Mouse (Mus musculus) forebrain, postnatal 0 days (tissue): Measurements from ENCODE around the gene Tnfsf13. TPM values are rescaled to one million over a fixed set of nuclear protein-coding genes. Genes with fewer than 3 reads are reported as not detected.
"Not testable (repeated sequence)": the region's sequence is repeated elsewhere in the genome, so short reads cannot be mapped to it uniquely, and the experiment has no call there.

ENCODE experiments used
- ATAC-seq: fragments of 200-750 bp; cut with Nextera tagmentation; 2 replicates; pipeline ENCODE4 v1.8.0; 2017; ENCODE audit warnings: mild to moderate bottlenecking, moderate library complexity
- DNase-seq: peaks from one replicate; pipeline ENCODE4 v3.0.0-alpha.2; 2015
- H3K27ac ChIP-seq: fragments of 300-500 bp; sonication (generic); 2 replicates; pipeline ENCODE4 v1.5.1; 2014; ENCODE audit warnings: low read depth, mild to moderate bottlenecking, antibody characterized with exemption, low read length, moderate library complexity, mixed read lengths
- H3K27me3 ChIP-seq: fragments of 300-500 bp; sonication (generic); 2 replicates; pipeline ENCODE4 v1.6.1; 2014; ENCODE audit warnings: mild to moderate bottlenecking, low read length, mixed read lengths; ENCODE audit not compliant: insufficient read depth
- H3K36me3 ChIP-seq: fragments of 300-500 bp; sonication (generic); 2 replicates; pipeline ENCODE4 v1.6.1; 2014; ENCODE audit warnings: mild to moderate bottlenecking, moderate library complexity; ENCODE audit not compliant: insufficient read depth
- H3K4me1 ChIP-seq: fragments of 300-500 bp; sonication (generic); 2 replicates; pipeline ENCODE4 v1.6.1; 2014; ENCODE audit warnings: antibody characterized with exemption; ENCODE audit not compliant: insufficient read depth
- H3K4me2 ChIP-seq: fragments of 300-500 bp; sonication (generic); 2 replicates; pipeline ENCODE4 v1.6.1; 2014; ENCODE audit warnings: low read depth, mild to moderate bottlenecking, moderate library complexity
- H3K4me3 ChIP-seq: fragments of 300-500 bp; sonication (generic); 2 replicates; pipeline ENCODE4 v1.5.1; 2014; ENCODE audit warnings: low read depth, low read length, mixed read lengths
- H3K9ac ChIP-seq: fragments of 300-500 bp; sonication (generic); 2 replicates; pipeline ENCODE4 v1.6.1; 2014; ENCODE audit warnings: mild to moderate bottlenecking
- H3K9me3 ChIP-seq: fragments of 300-500 bp; sonication (generic); 2 replicates; pipeline ENCODE4 v1.6.1; 2016; ENCODE audit warnings: low read length
- CTCF ChIP-seq: sonication (generic); IDR thresholded peaks from 2 replicates; pipeline ENCODE4 v1.5.1; 2016; ENCODE audit warnings: antibody characterized with exemption, control low read depth, low read depth
- whole genome bisulfite sequencing: fragments of 180-500 bp; shearing (Covaris S2); extraction: QIAGEN DNeasy Blood & Tissue Kit; methylation state at CpG from one replicate; pipeline ENCODE4 v1.1.7; 2014; 5-methylcytosine and 5-hydroxymethylcytosine counted together
- polyA plus RNA-seq: library from polyadenylated mRNA; unstranded; fragments of >200 nt; fragmentation: Nextera tagmentation; extraction: Ambion mirVana; gene quantifications from 2 replicates; pipeline ENCODE4 v1.2.1, GENCODE M21; 2015
- total RNA-seq: library from RNA; depleted of rRNA; stranded (reverse); fragments of >200 nt; gene quantifications from 2 replicates; pipeline ENCODE4 v1.2.3, GENCODE M21; 2014; rRNA removed

Gene Tnfsf13
- total RNA-seq (1.3 TPM in 1 of 2 replicates, not detected in the other), polyA plus RNA-seq (0.48 and 0.61 TPM in 2 replicates)

- H3K9ac ChIP-seq, result no peak within 1 kb of the TSS
- 36% methylated on average over 10 of the region's 10 CpGs for WGBS
These were observed at the start of gene Tnfsf13 for GRCm38 (mm10) chr11:69685526-69686148. TSS of gene Tnfsf13 (minus strand) at chr11:69685784.

GRCm38 (mm10) chr11:69731408-69731807 is 45.8 kb upstream of the Tnfsf13 start:
- not testable (repeated sequence) for H3K4me3 ChIP-seq, H3K4me1 ChIP-seq, H3K4me2 ChIP-seq, ATAC-seq, H3K27ac ChIP-seq, DNase-seq, H3K27me3 ChIP-seq, H3K9ac ChIP-seq, H3K9me3 ChIP-seq
- H3K36me3 ChIP-seq, result peaks cover 29% of the 10 kb centered on the region
- TF ChIP-seq CTCF, result peak; percentile 24
- 72% methylated on average over 2 of the region's 3 CpGs for WGBS

More at GRCm38 (mm10) chr11:69685526-69686148, at the start of gene Tnfsf13:
- no peak for TF ChIP-seq CTCF
- Histone ChIP-seq H3K36me3 (no peaks in the 10 kb centered on the region), H3K4me2 (no peak within 1 kb of the TSS), H3K4me1 (peaks cover 12% of the 10 kb centered on the region), H3K4me3 (no peak within 1 kb of the TSS), H3K27ac (peak within 1 kb of the TSS; percentile 51), H3K27me3 (no peaks in the 10 kb centered on the region), H3K9me3 (no peaks in the 10 kb centered on the region)
- ATAC-seq (no peak), DNase-seq (no peak)

- WGBS, result 19% methylated on average over 3 of the region's 3 CpGs
- H3K36me3 ChIP-seq, result peaks cover 6% of the 10 kb centered on the region
- no peaks in the 10 kb centered on the region for H3K9me3 ChIP-seq
These were observed 43.5 kb upstream of the Tnfsf13 start for GRCm38 (mm10) chr11:69729063-69729462.

GRCm38 (mm10) chr11:69725951-69726350 is 40.4 kb upstream of the Tnfsf13 start:
- ATAC-seq (no peak), DNase-seq (no peak)
- no peak overlapping the region for H3K27ac ChIP-seq
- no peaks in the 10 kb centered on the region for H3K9me3 ChIP-seq
- H3K4me1 ChIP-seq, result no peaks in the 10 kb centered on the region
- no peak for TF ChIP-seq CTCF
- no peak overlapping the region for H3K4me3 ChIP-seq
- no peak overlapping the region for H3K4me2 ChIP-seq
- no peak overlapping the region for H3K9ac ChIP-seq
- 38% methylated on average over 5 of the region's 5 CpGs for WGBS
- no peaks in the 10 kb centered on the region for H3K36me3 ChIP-seq
- no peaks in the 10 kb centered on the region for H3K27me3 ChIP-seq

More at GRCm38 (mm10) chr11:69729063-69729462, 43.5 kb upstream of the Tnfsf13 start:
- H3K4me2 ChIP-seq, result no peak overlapping the region
- DNase-seq (peak; percentile 39), ATAC-seq (no peak)
- no peak overlapping the region for H3K4me3 ChIP-seq
- no peaks in the 10 kb centered on the region for H3K4me1 ChIP-seq
- H3K9ac ChIP-seq, result no peak overlapping the region
- H3K27ac ChIP-seq, result no peak overlapping the region
- peak; percentile 46; the same call in 1 of the 2 replicates for TF ChIP-seq CTCF
- H3K27me3 ChIP-seq, result no peaks in the 10 kb centered on the region

GRCm38 (mm10) chr11:69723074-69723473 is 37.5 kb upstream of the Tnfsf13 start:
- no peak for ATAC-seq
- Histone ChIP-seq H3K9me3 (no peaks in the 10 kb centered on the region), H3K27ac (no peak overlapping the region), H3K9ac (no peak overlapping the region), H3K4me1 (no peaks in the 10 kb centered on the region), H3K4me3 (no peak overlapping the region), H3K36me3 (no peaks in the 10 kb centered on the region), H3K27me3 (no peaks in the 10 kb centered on the region), H3K4me2 (no peak overlapping the region)
- no peak for TF ChIP-seq CTCF
- 36% methylated on average over 2 of the region's 2 CpGs for WGBS
- DNase-seq, result no peak

- H3K27ac ChIP-seq, result no peak overlapping the region
- H3K4me1 ChIP-seq, result no peaks in the 10 kb centered on the region
- DNase-seq (no peak), ATAC-seq (no peak)
- no peaks in the 10 kb centered on the region for H3K27me3 ChIP-seq
- H3K4me2 ChIP-seq, result no peak overlapping the region
- no peaks in the 10 kb centered on the region for H3K9me3 ChIP-seq
- 79% methylated on average over 6 of the region's 6 CpGs for WGBS
- no peaks in the 10 kb centered on the region for H3K36me3 ChIP-seq
- no peak for TF ChIP-seq CTCF
- H3K9ac ChIP-seq, result no peak overlapping the region; the same call in 1 of the 2 replicates
- H3K4me3 ChIP-seq, result no peak overlapping the region
These were observed 35.3 kb upstream of the Tnfsf13 start for GRCm38 (mm10) chr11:69720852-69721251.

GRCm38 (mm10) chr11:69719423-69719822 is 33.8 kb upstream of the Tnfsf13 start:
- Histone ChIP-seq H3K9me3 (no peaks in the 10 kb centered on the region), H3K4me1 (no peaks in the 10 kb centered on the region), H3K4me2 (no peak overlapping the region), H3K36me3 (no peaks in the 10 kb centered on the region), H3K4me3 (no peak overlapping the region), H3K9ac (no peak overlapping the region), H3K27me3 (no peaks in the 10 kb centered on the region), H3K27ac (no peak overlapping the region)
- ATAC-seq (no peak), DNase-seq (no peak)
- WGBS, result 75% methylated on average over 6 of the region's 6 CpGs
- no peak for TF ChIP-seq CTCF
